Mouse (Mus musculus) bone marrow, adult 2 months (tissue): ENCODE data around the gene Tnni3k.

Experiments
- CTCF ChIP-seq: fragments of 200-500 bp; IDR thresholded peaks from 2 replicates; pipeline ENCODE4 v1.5.1; 2011; ENCODE audit warnings: low read length, control low read depth; ENCODE audit not compliant: control insufficient read depth, insufficient read depth
- POLR2A ChIP-seq: fragments of 200-500 bp; IDR thresholded peaks from 2 replicates; pipeline ENCODE4 v1.6.1; 2011; ENCODE audit warnings: low read depth, mild to moderate bottlenecking, control low read depth, low read length, borderline replicate concordance; ENCODE audit not compliant: control insufficient read depth

GRCm38 (mm10) chr3:154992678-154993077 is 62.5 kb downstream of the Tnni3k start:
- TF ChIP-seq CTCF (no peak), POLR2A (no peak)
